Mouse (Mus musculus) C2C12 (cell line): ENCODE measurements around the gene Vpreb3. TPM values are rescaled to one million over a fixed set of nuclear protein-coding genes. Genes with fewer than 3 reads are reported as not detected.

Experiments used
- H3K27me3 ChIP-seq: one replicate; pipeline ENCODE4 v1.6.1; 2011; ENCODE audit not compliant: control insufficient read depth, insufficient read depth, insufficient read length
- H3K36me3 ChIP-seq: one replicate; pipeline ENCODE4 v1.6.1; 2011; ENCODE audit not compliant: control insufficient read depth, insufficient read depth
- H3K4me3 ChIP-seq: one replicate; pipeline ENCODE4 v1.5.1; 2011; ENCODE audit warnings: mild to moderate bottlenecking, control low read depth; ENCODE audit not compliant: poor library complexity, insufficient read depth, severe bottlenecking
- H3K79me2 ChIP-seq: one replicate; pipeline ENCODE4 v1.6.1; 2011; ENCODE audit not compliant: control insufficient read depth, insufficient read depth
- H3K79me3 ChIP-seq: one replicate; pipeline ENCODE4 v1.6.1; 2011; ENCODE audit warnings: low read depth, control low read depth
- H3ac ChIP-seq: one replicate; pipeline ENCODE3; 2011; ENCODE audit warnings: low read depth; ENCODE audit not compliant: control insufficient read depth, insufficient read length
- CEBPB ChIP-seq: IDR thresholded peaks from one replicate; pipeline ENCODE4 v1.6.1; 2011; ENCODE audit warnings: low read depth, mild to moderate bottlenecking, control low read depth, moderate library complexity
- CTCF ChIP-seq: IDR thresholded peaks from one replicate; pipeline ENCODE4 v1.5.1; 2011; ENCODE audit not compliant: control insufficient read depth, insufficient read depth, insufficient read length
- FOSL1 ChIP-seq: IDR thresholded peaks from one replicate; pipeline ENCODE4 v1.8.0; 2011; ENCODE audit warnings: mild to moderate bottlenecking, low read length; ENCODE audit not compliant: poor library complexity, insufficient read depth, severe bottlenecking
- MAX ChIP-seq: IDR thresholded peaks from one replicate; pipeline ENCODE4 v1.6.1; 2011; ENCODE audit warnings: mild to moderate bottlenecking, control low read depth
- MYOD1 ChIP-seq: IDR thresholded peaks from one replicate; pipeline ENCODE4 v1.6.1; 2011; ENCODE audit warnings: low read depth; ENCODE audit not compliant: control insufficient read depth, insufficient read length
- MYOG ChIP-seq: IDR thresholded peaks from one replicate; pipeline ENCODE4 v1.6.1; 2011; ENCODE audit not compliant: control insufficient read depth, insufficient read length; ENCODE audit errors: extremely low read depth
- USF1 ChIP-seq: IDR thresholded peaks from one replicate; pipeline ENCODE4 v1.6.1; 2011; ENCODE audit warnings: low read depth, mild to moderate bottlenecking, control low read depth, moderate library complexity
- polyA plus RNA-seq: library from polyadenylated mRNA; unstranded; fragments of >200 nt; fragmentation: generic; extraction: Trizol; gene quantifications from one replicate; pipeline ENCODE4 v1.2.1, GENCODE M21; 2012; ENCODE audit warnings: missing spikeins

Gene Vpreb3
- polyA plus RNA-seq, 1 experiment, result 0.13 TPM

DNA sequence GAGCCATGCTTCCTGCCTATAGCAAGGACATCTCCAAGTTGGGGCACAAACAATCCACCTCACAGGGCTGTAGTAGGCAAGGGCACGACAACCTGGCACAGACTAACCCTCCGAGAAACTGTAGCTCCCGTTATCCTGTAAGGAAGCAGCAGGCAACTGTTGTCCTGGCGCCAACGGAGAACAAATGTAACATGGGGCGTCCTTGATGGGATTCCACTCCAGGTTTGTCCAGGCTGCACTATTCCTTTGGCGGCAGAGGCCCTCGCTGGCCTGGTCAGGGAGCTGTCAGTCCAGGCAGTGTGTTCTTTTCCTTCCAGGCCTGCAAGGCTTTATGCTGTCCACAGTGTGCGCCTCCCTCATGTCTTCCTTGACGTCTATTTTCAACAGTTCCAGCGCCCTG is 52.6 kb downstream of the Vpreb3 start:
- no peak for TF ChIP-seq MAX
- TF ChIP-seq USF1, result no peak
- TF ChIP-seq MYOD1, result no peak
- TF ChIP-seq CEBPB, result no peak
- TF ChIP-seq FOSL1, result no peak
- no peak for TF ChIP-seq MYOG
- TF ChIP-seq CTCF, result no peak
- no peaks in the 10 kb centered on the region for H3K79me3 ChIP-seq
- H3K4me3 ChIP-seq, result no peak overlapping the region
- H3K27me3 ChIP-seq, result peaks cover 29% of the 10 kb centered on the region
- no peak overlapping the region for H3ac ChIP-seq
- no peaks in the 10 kb centered on the region for H3K79me2 ChIP-seq
- H3K36me3 ChIP-seq, result no peaks in the 10 kb centered on the region

GRCm38 (mm10) chr10:75996315-75996714 is 53.5 kb downstream of the Vpreb3 start:
- no peak for TF ChIP-seq FOSL1
- TF ChIP-seq MYOD1, result no peak
- TF ChIP-seq CTCF, result no peak
- no peak for TF ChIP-seq MYOG
- TF ChIP-seq USF1, result no peak
- no peak for TF ChIP-seq CEBPB
- no peak for TF ChIP-seq MAX
- Histone ChIP-seq H3K79me2 (no peaks in the 10 kb centered on the region), H3K36me3 (no peaks in the 10 kb centered on the region), H3ac (no peak overlapping the region), H3K4me3 (no peak overlapping the region), H3K27me3 (peaks cover 33% of the 10 kb centered on the region), H3K79me3 (no peaks in the 10 kb centered on the region)

Other genes with a start within 250 kb of the Vpreb3 start
- 24.5 TPM for gene Cabin1, start 178.7 kb upstream of the Vpreb3 start, polyA plus RNA-seq
- gene Ddt, start 169.6 kb upstream of the Vpreb3 start, polyA plus RNA-seq, result 27.9 TPM
- not detected for gene Gm20441, start 162.1 kb upstream of the Vpreb3 start, polyA plus RNA-seq
- 0.13 TPM for gene Gstt3, start 161.6 kb upstream of the Vpreb3 start, polyA plus RNA-seq
- 0.76 TPM for gene Gstt1, start 144.5 kb upstream of the Vpreb3 start, polyA plus RNA-seq
- gene Gstt4, start 120.5 kb upstream of the Vpreb3 start, polyA plus RNA-seq, result not detected
- 0.49 TPM for gene Gstt2, start 105.6 kb upstream of the Vpreb3 start, polyA plus RNA-seq
- gene Mif, start 82.8 kb upstream of the Vpreb3 start, polyA plus RNA-seq, result 2,436 TPM
- gene Derl3, start 49.6 kb upstream of the Vpreb3 start, polyA plus RNA-seq, result 0.25 TPM
- gene Smarcb1, start 21.4 kb upstream of the Vpreb3 start, polyA plus RNA-seq, result 133 TPM
- gene Chchd10, start 9.9 kb upstream of the Vpreb3 start, polyA plus RNA-seq, result 91.1 TPM
- gene Mmp11, start 6.6 kb upstream of the Vpreb3 start, polyA plus RNA-seq, result 53.2 TPM
- 0.35 TPM for gene Gm867, start 2.4 kb upstream of the Vpreb3 start, polyA plus RNA-seq
- gene Gm5134, start 11.5 kb downstream of the Vpreb3 start, polyA plus RNA-seq, result not detected
- gene Zfp280b, start 89.6 kb downstream of the Vpreb3 start, polyA plus RNA-seq, result 6.7 TPM
- gene Slc5a4b, start 167.9 kb downstream of the Vpreb3 start, polyA plus RNA-seq, result not detected
- gene Slc5a4a, start 204.4 kb downstream of the Vpreb3 start, polyA plus RNA-seq, result not detected